Mouse (Mus musculus) spleen, adult 2 months (tissue): Measurements from ENCODE around the gene Abcc4. TPM values are rescaled to one million over a fixed set of nuclear protein-coding genes. Genes with fewer than 3 reads are reported as not detected.
"Not testable (repeated sequence)": the region's sequence is repeated elsewhere in the genome, so short reads cannot be mapped to it uniquely, and the experiment has no call there.

Experiments used
- DNase-seq, 2 experiments: peaks; one replicate each; pipeline versions ENCODE4 v3.0.0 to v3.0.0-alpha.2; 2012 to 2021; ENCODE audit warnings: low spot score in 2 of 2, low read depth in 1 of 2
- H3K27ac ChIP-seq: fragments of 200-500 bp; 2 replicates; pipeline ENCODE4 v1.5.1; 2012; ENCODE audit warnings: low read length, inconsistent platforms; ENCODE audit not compliant: insufficient read depth
- H3K27me3 ChIP-seq: fragments of 200-500 bp; 2 replicates; pipeline ENCODE4 v1.6.1; 2012; ENCODE audit warnings: mild to moderate bottlenecking, moderate library complexity, low read length, inconsistent platforms; ENCODE audit not compliant: control insufficient read depth, insufficient read depth
- H3K36me3 ChIP-seq: fragments of 200-500 bp; 2 replicates; pipeline ENCODE4 v1.6.1; 2012; ENCODE audit warnings: mild to moderate bottlenecking, low read length, inconsistent platforms; ENCODE audit not compliant: control insufficient read depth, insufficient read depth
- H3K4me1 ChIP-seq: fragments of 200-500 bp; 2 replicates; pipeline ENCODE4 v1.6.1; 2011; ENCODE audit warnings: inconsistent platforms; ENCODE audit not compliant: control insufficient read depth, insufficient read depth, insufficient read length
- H3K4me3 ChIP-seq: fragments of 200-500 bp; 2 replicates; pipeline ENCODE4 v1.5.1; 2011; ENCODE audit warnings: mild to moderate bottlenecking, inconsistent platforms; ENCODE audit not compliant: insufficient read depth, insufficient read length; ENCODE audit errors: extremely low read depth
- CTCF ChIP-seq: fragments of 200-500 bp; IDR thresholded peaks from 2 replicates; pipeline ENCODE4 v1.5.1; 2011; ENCODE audit warnings: mild to moderate bottlenecking, inconsistent platforms; ENCODE audit not compliant: insufficient read depth, insufficient read length, insufficient replicate concordance; ENCODE audit errors: extremely low read depth
- POLR2A ChIP-seq: fragments of 200-500 bp; IDR thresholded peaks from 2 replicates; pipeline ENCODE4 v1.6.1; 2011; ENCODE audit warnings: low read depth, low read length, inconsistent platforms
- WGBS: fragments of 180-500 bp; shearing (Covaris S2); methylation state at CpG from one replicate; pipeline ENCODE4 v1.1.7; 2018; 5-methylcytosine and 5-hydroxymethylcytosine counted together
- polyA plus RNA-seq: library from polyadenylated mRNA; depleted of rRNA; stranded (reverse); fragments of >200 nt; gene quantifications from 2 replicates; pipeline ENCODE4 v1.2.3, GENCODE M21; 2012

The Abcc4 gene
- polyA plus RNA-seq, 1 experiment = 2.9 TPM

- DNase-seq = no peak
- WGBS = 30% methylated on average over 7 of the region's 7 CpGs
- no peak overlapping the region for H3K4me3 ChIP-seq
- H3K4me1 ChIP-seq = no peaks in the 10 kb centered on the region; the same call in 1 of the 2 replicates
- no peaks in the 10 kb centered on the region for H3K27me3 ChIP-seq
- H3K36me3 ChIP-seq = peaks cover 1% of the 10 kb centered on the region; the same call in 1 of the 2 replicates
- TF ChIP-seq CTCF (no peak), POLR2A (no peak)
- H3K27ac ChIP-seq = no peak overlapping the region
Observed at GRCm38 (mm10) chr14:118649199-118649894, 56.7 kb downstream of the Abcc4 start.

GRCm38 (mm10) chr14:118642940-118643591 is 63.0 kb downstream of the Abcc4 start:
- H3K4me1 ChIP-seq, DNase-seq, H3K4me3 ChIP-seq, H3K27ac ChIP-seq, H3K27me3 ChIP-seq, H3K36me3 ChIP-seq: not testable (repeated sequence)
- WGBS = 89% methylated on average over 13 of the region's 13 CpGs

GRCm38 (mm10) chr14:118642140-118642539 is 63.9 kb downstream of the Abcc4 start:
- WGBS = 85% methylated on average over 8 of the region's 8 CpGs
- Histone ChIP-seq H3K36me3 (peaks cover 2% of the 10 kb centered on the region; the same call in 1 of the 2 replicates), H3K27me3 (no peaks in the 10 kb centered on the region), H3K27ac (no peak overlapping the region), H3K4me1 (no peaks in the 10 kb centered on the region), H3K4me3 (no peak overlapping the region)
- TF ChIP-seq POLR2A (no peak), CTCF (no peak)
- DNase-seq = no peak

- WGBS = 87% methylated on average over 25 of the region's 25 CpGs
- Histone ChIP-seq H3K4me1 (no peaks in the 10 kb centered on the region; the same call in 1 of the 2 replicates), H3K36me3 (peaks cover 2% of the 10 kb centered on the region; the same call in 1 of the 2 replicates), H3K27ac (no peak overlapping the region), H3K27me3 (no peaks in the 10 kb centered on the region), H3K4me3 (no peak overlapping the region)
- DNase-seq = no peak
- TF ChIP-seq POLR2A = no peak
- no peak for TF ChIP-seq CTCF
Observed at GRCm38 (mm10) chr14:118638447-118639275, 67.4 kb downstream of the Abcc4 start.

- Histone ChIP-seq H3K4me1 (no peaks in the 10 kb centered on the region; the same call in 1 of the 2 replicates), H3K36me3 (peaks cover 2% of the 10 kb centered on the region; the same call in 1 of the 2 replicates), H3K27me3 (no peaks in the 10 kb centered on the region), H3K27ac (no peak overlapping the region), H3K4me3 (no peak overlapping the region)
- WGBS = 28% methylated on average over 15 of the region's 15 CpGs
- TF ChIP-seq CTCF (no peak), POLR2A (no peak)
- DNase-seq = no peak
Observed at GRCm38 (mm10) chr14:118635493-118636183, 70.4 kb downstream of the Abcc4 start.

GRCm38 (mm10) chr14:118629649-118630048 is 76.4 kb downstream of the Abcc4 start:
- Histone ChIP-seq H3K4me1 (no peaks in the 10 kb centered on the region), H3K36me3 (peaks cover 7% of the 10 kb centered on the region), H3K27me3 (no peaks in the 10 kb centered on the region), H3K27ac (no peak overlapping the region), H3K4me3 (no peak overlapping the region)
- 89% methylated on average over 8 of the region's 8 CpGs for WGBS
- TF ChIP-seq CTCF = no peak
- TF ChIP-seq POLR2A = no peak
- DNase-seq = no peak

DNA sequence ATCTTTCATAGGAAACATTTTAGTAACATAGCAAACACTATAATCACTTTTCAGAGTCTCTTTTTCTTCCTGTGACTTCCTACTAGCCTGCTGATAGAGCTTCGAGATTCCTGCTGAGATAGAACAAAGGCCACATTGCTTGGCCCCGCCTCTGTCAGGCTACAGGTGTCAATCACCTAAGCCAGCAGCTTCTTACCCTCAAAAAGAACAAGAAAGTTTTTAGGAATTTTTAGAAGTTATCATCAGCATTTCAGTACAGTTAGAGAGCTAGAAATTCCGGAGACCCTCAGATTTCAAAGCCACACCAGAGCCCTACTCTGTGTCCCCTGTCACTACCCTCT is 84.6 kb downstream of the Abcc4 start:
- H3K4me1 ChIP-seq = no peaks in the 10 kb centered on the region
- peaks cover 4% of the 10 kb centered on the region; the same call in 1 of the 2 replicates for H3K36me3 ChIP-seq
- no peak overlapping the region for H3K27ac ChIP-seq
- no peak for TF ChIP-seq POLR2A
- no peak for TF ChIP-seq CTCF
- 78% methylated on average over 3 of the region's 3 CpGs for WGBS
- no peak for DNase-seq
- H3K4me3 ChIP-seq = no peak overlapping the region
- no peaks in the 10 kb centered on the region for H3K27me3 ChIP-seq
